Mouse (Mus musculus): Measurements from ENCODE around the gene Tmem258. TPM values are rescaled to one million over a fixed set of nuclear protein-coding genes. Genes with fewer than 3 reads are reported as not detected.

Tmem258 gene
- 79.7 and 88.9 TPM in 2 replicates for polyA plus RNA-seq (2012; rRNA removed)

DNA sequence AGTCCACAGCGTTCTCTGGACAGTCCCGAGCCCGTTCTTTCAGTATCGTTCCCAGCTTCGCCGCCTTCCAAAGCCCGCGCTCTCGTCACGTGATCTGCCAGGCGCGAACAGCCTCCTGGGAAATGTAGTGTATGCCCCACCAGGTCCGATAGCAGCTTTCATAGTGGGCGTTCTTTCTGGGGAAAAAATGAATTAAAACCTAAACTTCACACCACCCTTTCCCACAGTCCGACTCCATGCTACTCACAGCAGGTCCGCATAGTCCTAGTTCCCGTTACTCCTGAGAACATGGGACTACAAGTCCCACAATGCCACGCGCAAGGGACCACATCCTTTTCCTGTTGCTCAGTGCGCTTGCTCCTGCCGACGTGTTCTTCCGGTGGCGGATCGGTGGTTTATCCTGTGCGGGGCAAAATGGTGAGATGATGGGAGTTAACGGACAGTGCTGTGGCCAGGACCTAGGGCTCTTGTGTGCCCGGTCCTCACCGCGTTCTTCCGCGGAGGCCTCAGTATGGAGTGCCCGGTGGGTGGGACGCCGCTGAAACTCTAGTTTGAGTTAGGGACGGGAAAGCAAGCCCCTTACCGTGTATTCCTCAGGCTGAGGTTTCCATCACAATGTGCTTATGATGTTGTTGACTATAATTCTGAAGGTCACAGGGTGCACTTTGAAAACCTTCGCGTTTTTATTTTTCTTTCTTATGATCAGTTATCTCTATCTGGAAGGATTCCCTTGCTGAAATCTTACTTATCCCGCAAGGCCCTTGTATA is at the start of gene Tmem258, which contains the start of gene Fen1:
Tmem258 (plus strand) TSS at position 167 of the 768 bp plus-strand sequence.
Fen1 (minus strand) TSS at position 322 of the 768 bp plus-strand sequence.

DNA sequence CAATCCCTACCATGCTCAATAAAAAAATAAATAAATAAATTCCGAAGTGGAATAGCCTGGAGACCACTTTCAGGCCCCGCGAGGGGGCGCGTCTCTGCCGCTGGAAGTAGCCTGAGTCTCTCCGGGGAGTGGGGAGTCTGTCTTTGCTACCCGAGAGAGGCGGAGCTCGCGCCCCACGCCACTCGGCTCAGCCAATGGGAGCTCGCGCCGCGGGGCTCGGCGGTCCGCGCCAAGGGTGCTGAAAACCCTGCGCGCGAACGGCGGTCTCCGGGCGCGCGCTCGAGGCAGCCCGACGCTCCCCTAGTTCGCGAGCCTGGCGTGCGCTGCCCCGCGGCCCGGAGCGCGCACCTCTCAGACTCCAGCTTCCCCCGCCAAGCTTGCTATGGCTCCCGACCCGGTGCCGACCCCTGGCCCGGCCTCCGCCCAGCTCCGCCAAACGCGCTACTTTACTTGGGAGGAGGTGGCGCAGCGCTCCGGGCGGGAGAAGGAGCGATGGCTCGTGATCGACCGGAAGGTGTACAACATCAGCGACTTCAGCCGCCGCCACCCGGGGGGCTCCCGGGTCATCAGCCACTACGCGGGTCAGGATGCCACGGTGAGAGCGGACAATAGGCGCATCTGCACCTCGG is 21.0 kb upstream of the Tmem258 start, which contains the start of gene Fads1:
Fads1 (plus strand) TSS at position 219 of the 629 bp plus-strand sequence.

DNA sequence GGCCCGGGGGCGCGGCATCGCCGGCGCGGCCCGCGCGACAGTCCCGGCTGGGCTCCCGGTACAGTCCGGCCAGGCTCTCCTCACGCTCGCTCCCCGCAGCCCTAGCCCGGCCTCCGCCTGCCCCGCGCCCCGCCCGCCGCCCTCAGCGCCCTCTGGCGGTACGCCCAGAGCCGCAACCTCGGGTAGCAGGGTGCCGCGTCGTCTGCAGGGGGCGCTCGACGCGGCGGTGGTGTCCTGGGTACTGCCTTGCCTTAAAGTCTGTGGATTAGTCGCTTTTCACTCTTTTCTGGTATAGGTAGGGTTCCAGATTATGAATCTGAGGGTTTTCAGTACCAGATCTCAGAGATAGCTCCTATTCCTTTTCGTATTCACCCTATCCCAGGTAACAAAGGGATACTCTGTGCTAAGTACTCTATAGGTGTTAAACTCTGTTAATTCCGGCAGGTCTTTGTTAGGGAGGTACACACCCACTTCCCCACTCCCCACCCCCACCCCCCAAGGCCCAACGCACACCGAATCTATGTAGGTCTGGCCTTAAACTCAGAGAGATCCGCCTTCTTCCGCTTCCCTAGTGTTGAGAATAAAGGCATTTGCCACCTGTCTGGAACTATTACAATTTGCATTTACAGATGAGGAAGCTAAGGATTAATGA is 37.0 kb downstream of the Tmem258 start, which contains the start of gene Myrf:
Myrf (minus strand) TSS at position 95 of the 652 bp plus-strand sequence.

Other genes starting within 250 kb of the Tmem258 start
- 1,260 and 1,453 TPM in 2 replicates for gene Fth1, start 223.4 kb upstream of the Tmem258 start, polyA plus RNA-seq (2012; rRNA removed)
- 0.02 and 0.07 TPM in 2 replicates for gene Best1, start 202.4 kb upstream of the Tmem258 start, polyA plus RNA-seq (2012; rRNA removed)
- 55.4 and 66.1 TPM in 2 replicates for gene Rab3il1, start 202.3 kb upstream of the Tmem258 start, polyA plus RNA-seq (2012; rRNA removed)
- gene Fads3, start 162.4 kb upstream of the Tmem258 start, polyA plus RNA-seq (2012; rRNA removed), result 7.6 and 8.8 TPM in 2 replicates
- 83.2 and 157 TPM in 2 replicates for gene Fads2, start 102.3 kb upstream of the Tmem258 start, polyA plus RNA-seq (2012; rRNA removed)
- gene Fads1, start 21.1 kb upstream of the Tmem258 start, polyA plus RNA-seq (2012; rRNA removed), result 57.9 and 75.8 TPM in 2 replicates
- gene Fen1, start 155 bp downstream of the Tmem258 start, polyA plus RNA-seq (2012; rRNA removed), result 30.4 and 32.9 TPM in 2 replicates
- gene Myrf, start 36.7 kb downstream of the Tmem258 start, polyA plus RNA-seq (2012; rRNA removed), result 4.6 and 6.9 TPM in 2 replicates
- gene Dagla, start 100.9 kb downstream of the Tmem258 start, polyA plus RNA-seq (2012; rRNA removed), result 0.37 and 0.38 TPM in 2 replicates
- 0.14 and 0.20 TPM in 2 replicates for gene Syt7, start 185.1 kb downstream of the Tmem258 start, polyA plus RNA-seq (2012; rRNA removed)